Mouse (Mus musculus): ENCODE data around the gene Aebp2. TPM values are rescaled to one million over a fixed set of nuclear protein-coding genes. Genes with fewer than 3 reads are reported as not detected.

The Aebp2 gene
- polyA plus RNA-seq, 1 experiment: 32.5 TPM

DNA sequence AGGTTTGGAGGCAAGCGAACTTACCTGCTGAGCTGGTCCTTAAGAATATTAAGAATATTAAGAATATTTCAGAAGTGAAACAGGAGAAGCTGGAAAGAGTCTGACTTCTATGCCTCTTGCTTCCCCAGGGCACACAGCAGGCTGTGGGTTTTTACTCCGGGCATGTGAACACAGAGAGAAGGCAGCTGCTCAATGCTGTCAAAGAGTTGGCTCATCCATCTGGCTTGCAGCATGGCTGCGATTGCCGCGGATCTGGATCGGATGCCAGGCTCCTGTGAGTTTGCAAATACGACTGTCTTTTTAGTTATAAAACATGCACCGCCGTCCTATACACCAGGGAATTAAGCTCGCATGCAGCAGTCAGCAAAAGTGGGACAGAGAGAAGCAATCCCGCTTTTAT lies 75.5 kb downstream of the Aebp2 start:
- no peak for DNase-seq (ENCODE audit: low spot score)

- no peak for DNase-seq (ENCODE audit: low spot score)
Measured at GRCm38 (mm10) chr6:140698596-140698995, 76.1 kb downstream of the Aebp2 start.

DNA sequence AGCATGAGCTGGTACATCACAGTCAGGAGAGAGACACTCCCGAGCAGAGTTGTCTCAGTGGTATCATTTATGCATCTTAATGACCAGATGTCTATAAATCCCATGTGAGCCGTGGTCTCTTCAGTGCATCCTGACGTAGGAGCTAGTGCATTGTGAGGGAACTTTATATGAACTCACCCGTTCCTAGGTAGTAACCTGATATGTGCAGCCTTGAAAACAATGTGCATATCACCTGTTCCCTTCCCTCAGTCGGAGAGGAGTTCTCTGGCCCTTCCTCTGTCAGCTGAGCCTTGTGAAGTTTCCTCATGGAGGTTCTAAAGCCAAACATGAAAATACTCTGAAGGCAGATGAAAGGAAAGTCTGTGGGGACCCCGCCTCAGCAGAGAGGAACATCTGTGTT lies 78.8 kb downstream of the Aebp2 start:
- DNase-seq (ENCODE audit: low spot score): no peak

GRCm38 (mm10) chr6:140705132-140705531 lies 82.7 kb downstream of the Aebp2 start:
- no peak for DNase-seq (ENCODE audit: low spot score)

GRCm38 (mm10) chr6:140706056-140706455 lies 83.6 kb downstream of the Aebp2 start:
- no peak for DNase-seq (ENCODE audit: low spot score)

GRCm38 (mm10) chr6:140708059-140708458 lies 85.6 kb downstream of the Aebp2 start:
- no peak for DNase-seq (ENCODE audit: low spot score)

- DNase-seq (ENCODE audit: low spot score): no peak
Measured at GRCm38 (mm10) chr6:140709415-140710107, 87.1 kb downstream of the Aebp2 start.

- DNase-seq (ENCODE audit: low spot score): peak; percentile 39
Measured at GRCm38 (mm10) chr6:140712754-140713153, 90.3 kb downstream of the Aebp2 start.

DNA sequence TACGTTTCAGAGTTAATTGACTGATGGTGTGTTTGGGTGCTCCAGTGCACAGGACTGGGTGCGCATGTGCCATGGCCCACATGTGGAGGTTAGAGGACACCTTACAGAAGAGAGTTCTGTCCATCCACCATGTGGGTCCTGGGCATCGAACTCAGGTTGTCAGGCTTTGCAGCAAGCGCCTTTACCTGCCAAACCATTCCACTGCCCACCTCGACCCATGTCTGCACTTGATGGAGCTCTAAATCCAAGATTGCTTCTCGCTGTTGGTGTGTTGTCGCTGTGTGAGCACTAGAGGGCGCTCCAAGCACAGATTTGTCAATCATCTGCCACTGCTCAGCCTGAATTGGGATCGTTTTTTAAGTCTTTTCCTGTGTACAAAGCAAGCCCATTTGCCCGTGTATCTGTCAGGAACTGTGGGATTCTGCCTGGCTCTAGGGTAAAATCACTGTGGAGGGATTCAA lies 92.5 kb downstream of the Aebp2 start:
- peak; percentile 52 for DNase-seq (ENCODE audit: low spot score)

- no peak for DNase-seq (ENCODE audit: low spot score)
Measured at GRCm38 (mm10) chr6:140722058-140722457, 99.6 kb downstream of the Aebp2 start.

Other genes starting within 250 kb of the Aebp2 start
- gene Plekha5, start 198.6 kb upstream of the Aebp2 start, polyA plus RNA-seq (2012; rRNA removed): 77.0 and 79.3 TPM in 2 replicates
- gene Gm11077, start 106.6 kb downstream of the Aebp2 start, polyA plus RNA-seq (2012; rRNA removed): not detected in 2 replicates